In the genomic region with DNA sequence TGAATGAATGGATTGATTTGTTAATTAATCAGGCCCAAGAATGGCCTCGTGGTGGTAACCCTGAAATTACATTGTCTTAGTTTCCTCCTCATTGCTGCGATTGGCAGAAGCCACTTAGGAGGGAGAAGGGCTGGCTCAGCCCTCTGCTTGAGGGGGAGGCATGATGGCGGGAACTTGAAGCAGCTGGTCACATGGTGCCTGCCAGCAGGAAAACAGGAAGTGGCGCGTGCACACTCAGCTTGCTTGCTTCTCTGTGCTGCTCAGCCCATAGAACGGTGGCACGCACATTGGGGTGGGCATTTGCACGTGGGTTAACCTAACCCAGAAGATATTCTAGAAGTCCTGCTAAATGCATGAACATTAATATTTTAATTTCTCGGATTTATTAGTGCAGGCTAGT, we compare ENCODE assay signal across 20 mouse cellular contexts. TPM values are rescaled to one million over a fixed set of nuclear protein-coding genes. Genes with fewer than 3 reads are reported as not detected.
DNase-seq lines count a peak whose midpoint lies in the region; ATAC-seq and TF ChIP-seq lines count a peak whose summit lies in the region.
"Had no signal": no experiment of that assay in that cellular context is flagged by ENCODE, and none has a peak within 500 bp of the region (broad histone marks: within the 10 kb centered on the region; RNA-seq: fewer than 3 reads in every experiment).

No protein-coding gene starts in this region.

- TF ChIP-seq EP300 in lung, postnatal 0 days (IDR thresholded peaks at IDR 0.05) = no peak

- ATAC-seq in lung, postnatal 0 days = no peak
- ATAC-seq: forebrain, embryonic 16.5 days; Patski had no signal

- peaks cover 19% of the 10 kb centered on the region; the same call in 1 of the 2 replicates for H3K36me3 ChIP-seq in lung, postnatal 0 days (ENCODE audit: insufficient read depth, low read length)

- H3K4me3 ChIP-seq in lung, postnatal 0 days (ENCODE audit: low read depth, low read length) = no peak overlapping the region
- H3K4me3 ChIP-seq: embryonic facial prominence, embryonic 10.5 days; erythroblast, embryonic 14.5 days; limb, embryonic 13.5 days had no signal

- 78% methylated on average over 9 of the region's 9 CpGs for WGBS in lung, postnatal 0 days

- no peaks in the 10 kb centered on the region for H3K27me3 ChIP-seq in lung, postnatal 0 days (replicated peaks; ENCODE audit: insufficient read depth, low read length)
- H3K27me3 ChIP-seq: limb, embryonic 13.5 days; Patski had no signal

- no peak overlapping the region for H3K4me2 ChIP-seq in lung, postnatal 0 days (replicated peaks; ENCODE audit: low read depth, low read length)
- H3K4me2 ChIP-seq: heart, embryonic 11.5 days; limb, embryonic 13.5 days; lung, embryonic 14.5 days had no signal

- peak; percentile 16 for DNase-seq in kidney, postnatal 10 days
- no peak for DNase-seq in kidney, postnatal 14 days
- peak; percentile 15 for DNase-seq in thymus, postnatal 0 days (ENCODE audit: low spot score)
- DNase-seq in thymus, postnatal 25 days = no peak
- DNase-seq in ZHBTc4 (ENCODE audit: low read depth, low spot score) = peak; percentile 32
- DNase-seq in skeletal muscle tissue, adult 2 months (ENCODE audit: low read depth, low spot score) = peak; percentile 14
- DNase-seq in cerebellum, adult 8-10 months = no peak
- DNase-seq in lung, postnatal 0 days (ENCODE audit: low spot score) = no peak
- DNase-seq: cerebellum, adult 2 months; gastrocnemius, postnatal 10 days; heart, postnatal 4 days; kidney, adult 8-10 months; lung, embryonic 14.5 days had no signal

- H3K9me3 ChIP-seq in lung, postnatal 0 days (ENCODE audit: low read length) = no peaks in the 10 kb centered on the region
- H3K9me3 ChIP-seq: embryonic facial prominence, embryonic 10.5 days; limb, embryonic 13.5 days had no signal

- TF ChIP-seq CTCF in lung, postnatal 0 days (IDR thresholded peaks at IDR 0.05) = no peak

- no peaks in the 10 kb centered on the region for H3K4me1 ChIP-seq in lung, postnatal 0 days (ENCODE audit: insufficient read depth, low read depth, low read length)

- H3K9ac ChIP-seq in lung, postnatal 0 days (replicated peaks; ENCODE audit: low read depth) = no peak overlapping the region
- H3K9ac ChIP-seq: limb, embryonic 13.5 days; lung, embryonic 14.5 days had no signal

- no peak overlapping the region for H3K27ac ChIP-seq in lung, postnatal 0 days (ENCODE audit: low read length)
- H3K27ac ChIP-seq: embryonic facial prominence, embryonic 10.5 days; limb, embryonic 13.5 days; stomach, postnatal 0 days had no signal

RNA-seq across cellular contexts. Expression of a gene that starts 4.9 kb away (rescaled TPM):
- polyA plus RNA-seq in thymus, postnatal 0 days (2015; fragmentation: Nextera tagmentation; extraction: Ambion mirVana) = 33.6 and 34.5 TPM in 2 replicates
- 53.2 and 54.4 TPM in 2 replicates for polyA plus RNA-seq in lung, postnatal 0 days (2015; fragmentation: Nextera tagmentation; extraction: Ambion mirVana)

Comparison
In these comparisons a context has a peak if more than half of its experiments do, and no peak if none do; other contexts are left out.
1. DNase-seq: peak in kidney, postnatal 10 days (single experiment), thymus, postnatal 0 days (single experiment), ZHBTc4 (single experiment) and skeletal muscle tissue, adult 2 months (single experiment); none in kidney, postnatal 14 days (single experiment), thymus, postnatal 25 days (single experiment), cerebellum, adult 8-10 months (single experiment) and lung, postnatal 0 days (single experiment).